Mouse (Mus musculus) cerebellum, adult 2 months (tissue): ENCODE data around the gene Thap3. TPM values are rescaled to one million over a fixed set of nuclear protein-coding genes. Genes with fewer than 3 reads are reported as not detected.

Source experiments
- DNase-seq, 2 experiments: peaks; one replicate each; pipeline ENCODE4 v3.0.0; 2021
- H3K27ac ChIP-seq: fragments of 200-500 bp; 2 replicates; pipeline ENCODE4 v1.5.1; 2012; ENCODE audit warnings: low read length, control low read depth, inconsistent platforms; ENCODE audit not compliant: insufficient read depth
- H3K27me3 ChIP-seq: fragments of 200-500 bp; 2 replicates; pipeline ENCODE4 v1.6.1; 2012; ENCODE audit warnings: inconsistent platforms, mild to moderate bottlenecking, low read length, moderate library complexity; ENCODE audit not compliant: control insufficient read depth, insufficient read depth
- H3K4me1 ChIP-seq: fragments of 200-500 bp; 2 replicates; pipeline ENCODE4 v1.6.1; 2011; ENCODE audit warnings: low read length; ENCODE audit not compliant: control insufficient read depth, insufficient read depth
- H3K4me3 ChIP-seq: fragments of 200-500 bp; replicated peaks from 2 replicates; pipeline ENCODE3; 2011; ENCODE audit warnings: mild to moderate bottlenecking, low read depth, low read length, control low read depth; ENCODE audit not compliant: insufficient read depth
- CTCF ChIP-seq: fragments of 200-500 bp; IDR thresholded peaks from 2 replicates; pipeline ENCODE4 v1.5.1; 2011; ENCODE audit warnings: low read depth, mild to moderate bottlenecking, control low read depth, low read length, moderate library complexity, borderline replicate concordance; ENCODE audit not compliant: insufficient read depth
- POLR2A ChIP-seq: fragments of 200-500 bp; IDR thresholded peaks from 2 replicates; pipeline ENCODE4 v1.6.1; 2011; ENCODE audit warnings: low read length, control low read depth, borderline replicate concordance; ENCODE audit not compliant: insufficient read depth
- WGBS: fragments of 180-500 bp; shearing (Covaris S2); methylation state at CpG from one replicate; pipeline ENCODE4 v1.1.7; 2018; 5-methylcytosine and 5-hydroxymethylcytosine counted together
- polyA plus RNA-seq: library from polyadenylated mRNA; depleted of rRNA; stranded (reverse); fragments of >200 nt; gene quantifications from 2 replicates; pipeline ENCODE4 v1.2.3, GENCODE M21; 2012

Gene Thap3
- polyA plus RNA-seq, 1 experiment = 42.7 TPM

DNA sequence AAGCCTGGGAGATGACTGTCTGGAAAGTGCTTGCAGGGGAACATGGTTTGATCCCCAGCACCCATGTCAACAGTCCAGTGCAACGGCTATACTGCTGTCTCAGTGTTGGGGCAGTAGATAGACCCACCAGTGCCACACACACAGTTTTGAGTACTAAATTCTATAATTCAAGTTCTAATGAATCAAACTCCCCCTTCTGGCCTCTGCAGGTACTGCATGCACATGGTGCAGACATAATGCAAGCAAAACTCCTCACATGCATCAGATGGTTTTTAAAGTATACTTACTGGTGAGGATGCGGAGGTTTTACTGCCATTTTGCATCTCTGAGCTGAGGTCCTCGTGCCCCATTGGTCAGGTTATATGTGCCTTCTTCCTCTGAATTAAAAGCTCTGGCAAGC is 13.4 kb downstream of the Thap3 start:
- DNase-seq = no peak
- TF ChIP-seq POLR2A (no peak), CTCF (peak; percentile 27; the same call in 1 of the 2 replicates)
- Histone ChIP-seq H3K4me3 (no peak overlapping the region), H3K27me3 (no peaks in the 10 kb centered on the region), H3K4me1 (peaks cover 3% of the 10 kb centered on the region; the same call in 1 of the 2 replicates), H3K27ac (no peak overlapping the region)
- 95% methylated on average over 3 of the region's 3 CpGs for WGBS

DNA sequence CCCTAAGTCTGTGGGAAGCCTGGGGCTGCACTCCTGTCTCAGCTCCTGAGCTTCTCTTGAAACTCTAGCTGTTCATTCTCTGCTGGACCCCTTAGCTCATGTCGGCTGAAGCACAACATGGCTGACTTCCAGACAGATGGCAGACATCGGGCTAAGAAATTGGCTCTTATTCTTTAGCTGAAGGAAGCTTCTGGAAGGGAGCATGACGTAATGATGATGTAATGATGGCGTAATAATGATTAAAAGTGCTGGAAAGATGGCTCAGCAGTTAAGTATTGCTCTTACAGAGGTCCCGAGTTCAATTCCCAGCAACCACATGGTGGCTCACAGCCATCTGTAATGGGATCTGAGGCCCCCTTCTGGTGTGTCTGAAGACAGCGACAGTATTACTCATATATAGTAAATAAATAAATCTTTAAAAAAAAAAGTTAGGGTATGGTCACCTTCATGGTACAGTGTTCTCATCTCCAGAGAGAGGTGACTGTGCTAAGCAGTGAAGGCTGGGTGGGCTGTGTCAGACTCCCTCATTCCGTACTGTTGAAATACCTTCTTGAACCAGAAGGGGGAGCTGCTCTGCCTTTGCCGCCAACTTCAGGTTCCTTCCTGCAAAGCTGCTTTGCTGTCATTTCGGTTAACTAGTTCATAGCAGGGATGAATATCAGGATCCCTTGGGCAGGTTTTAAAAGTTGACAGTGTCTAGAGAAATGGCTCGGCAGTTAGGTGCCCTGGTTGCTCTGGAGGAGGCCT is 16.4 kb downstream of the Thap3 start:
- no peak for DNase-seq
- WGBS = 49% methylated on average over 10 of the region's 10 CpGs
- peak; percentile 69 for TF ChIP-seq CTCF
- no peak for TF ChIP-seq POLR2A
- H3K4me1 ChIP-seq = no peaks in the 10 kb centered on the region; the same call in 1 of the 2 replicates
- H3K27ac ChIP-seq = no peak overlapping the region
- H3K4me3 ChIP-seq = no peak overlapping the region
- no peaks in the 10 kb centered on the region for H3K27me3 ChIP-seq

DNA sequence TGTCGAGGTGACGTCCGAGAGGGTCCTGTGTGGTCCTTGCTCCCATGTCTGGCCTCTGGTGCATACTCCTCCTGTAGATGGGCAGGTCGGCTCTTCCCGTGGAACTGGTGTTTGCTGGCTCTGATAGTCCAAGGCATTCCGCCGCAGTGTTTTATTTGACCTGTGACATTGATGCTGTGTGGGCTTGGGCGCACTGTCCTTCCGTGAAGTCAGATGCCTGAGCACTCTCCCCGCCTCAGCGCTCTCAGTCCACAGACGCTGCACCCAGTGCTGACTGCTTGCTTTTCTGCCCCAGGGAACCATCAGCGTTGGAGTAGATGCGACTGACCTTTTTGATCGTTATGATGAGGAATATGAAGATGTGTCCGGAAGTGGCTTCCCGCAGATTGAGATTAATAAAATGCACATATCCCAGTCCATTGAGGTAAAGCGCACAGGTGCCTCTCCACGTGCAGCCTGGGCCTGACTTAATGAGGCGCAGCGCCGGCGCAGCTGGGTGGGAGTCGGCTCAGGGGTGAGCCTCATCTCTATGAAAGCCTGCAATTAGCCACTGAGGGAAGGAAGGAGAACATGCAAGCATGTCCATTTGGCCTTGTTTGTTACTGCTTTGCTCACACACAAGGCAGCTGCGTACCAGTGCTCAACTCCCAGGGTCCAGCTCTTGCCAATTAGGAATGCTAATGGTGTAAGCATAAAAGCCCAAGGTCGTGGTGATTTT is 20.4 kb downstream of the Thap3 start:
- WGBS = 91% methylated on average over 26 of the region's 26 CpGs
- H3K27me3 ChIP-seq = no peaks in the 10 kb centered on the region
- TF ChIP-seq POLR2A (no peak), CTCF (no peak)
- DNase-seq = no peak
- no peak overlapping the region for H3K27ac ChIP-seq
- H3K4me3 ChIP-seq = no peak overlapping the region
- no peaks in the 10 kb centered on the region for H3K4me1 ChIP-seq

DNA sequence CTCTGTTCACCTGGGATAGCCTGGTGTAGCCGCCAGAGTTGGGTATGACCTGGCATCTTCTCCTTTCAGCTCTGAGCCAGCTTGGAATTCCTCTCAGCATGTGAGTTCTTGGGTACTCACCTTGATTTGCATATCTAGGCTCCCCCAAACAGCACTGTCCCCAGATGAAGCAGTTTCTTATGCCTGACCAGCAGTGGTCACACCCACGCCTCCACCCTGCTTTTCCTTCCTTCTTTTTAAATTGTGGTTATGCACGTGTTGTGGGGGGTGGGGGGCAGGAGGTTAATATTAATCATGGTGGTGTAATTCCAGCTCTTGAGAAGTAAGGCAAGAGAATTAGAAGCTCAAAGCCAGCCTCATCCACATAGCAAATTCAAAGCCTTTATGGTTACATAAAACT is 26.0 kb downstream of the Thap3 start:
- WGBS = 84% methylated on average over 3 of the region's 3 CpGs
- Histone ChIP-seq H3K4me3 (no peak overlapping the region), H3K27ac (no peak overlapping the region), H3K27me3 (no peaks in the 10 kb centered on the region), H3K4me1 (no peaks in the 10 kb centered on the region)
- DNase-seq = no peak
- no peak for TF ChIP-seq CTCF
- TF ChIP-seq POLR2A = no peak

DNA sequence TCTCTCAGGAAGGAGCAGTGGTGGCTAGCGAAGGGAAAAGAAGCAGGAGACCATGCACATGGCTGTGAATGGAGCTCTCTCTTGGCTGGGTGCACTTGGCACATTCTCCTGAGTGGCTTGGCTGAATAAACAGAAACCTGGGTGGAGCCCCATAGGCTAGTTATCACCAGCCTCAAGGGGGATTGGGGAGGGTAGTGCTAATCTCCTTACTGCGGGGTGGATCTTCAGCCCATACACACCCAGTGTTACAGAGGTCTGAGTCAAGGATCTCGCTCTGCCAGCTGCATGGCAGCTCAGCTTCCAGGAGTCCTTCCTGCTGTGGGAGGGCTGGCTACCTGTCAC is 28.3 kb downstream of the Thap3 start:
- H3K4me1 ChIP-seq = no peaks in the 10 kb centered on the region
- 44% methylated on average over 3 of the region's 3 CpGs for WGBS
- H3K4me3 ChIP-seq = no peak overlapping the region
- no peak for TF ChIP-seq CTCF
- no peak for TF ChIP-seq POLR2A
- H3K27me3 ChIP-seq = no peaks in the 10 kb centered on the region
- DNase-seq = no peak
- H3K27ac ChIP-seq = no peak overlapping the region

DNA sequence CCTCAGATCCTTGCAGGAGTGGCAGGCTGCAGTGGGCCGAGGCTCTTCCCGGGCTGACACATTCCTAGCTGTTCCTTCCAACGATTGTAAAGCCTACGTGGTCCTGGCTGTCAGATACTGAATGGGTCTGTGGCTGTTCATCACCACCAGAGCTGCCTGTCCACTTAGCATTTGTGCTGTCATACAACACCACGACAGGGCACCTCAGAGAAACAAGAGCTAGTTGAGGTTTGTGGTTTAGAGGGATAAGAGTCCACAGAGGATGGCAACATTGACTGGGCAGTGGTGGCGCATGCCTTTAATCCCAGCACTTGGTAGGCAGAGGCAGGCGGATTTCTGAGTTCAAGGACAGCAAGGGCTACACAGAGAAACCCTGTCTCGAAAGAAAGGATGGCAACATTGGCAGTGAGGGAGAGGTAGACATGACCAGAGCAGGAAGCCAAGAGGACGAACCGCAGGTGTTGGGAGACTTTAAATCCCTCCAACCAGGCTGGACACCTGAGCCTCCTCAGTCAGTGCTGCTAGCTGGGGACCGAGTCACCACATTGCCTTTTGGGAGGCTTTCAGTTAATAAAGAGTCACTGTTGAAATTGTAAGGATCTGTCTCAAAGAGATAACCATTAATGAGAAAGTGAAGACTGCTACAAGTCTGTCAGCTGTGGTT is 28.8 kb downstream of the Thap3 start:
- 86% methylated on average over 11 of the region's 11 CpGs for WGBS
- TF ChIP-seq POLR2A = no peak
- TF ChIP-seq CTCF = no peak

DNA sequence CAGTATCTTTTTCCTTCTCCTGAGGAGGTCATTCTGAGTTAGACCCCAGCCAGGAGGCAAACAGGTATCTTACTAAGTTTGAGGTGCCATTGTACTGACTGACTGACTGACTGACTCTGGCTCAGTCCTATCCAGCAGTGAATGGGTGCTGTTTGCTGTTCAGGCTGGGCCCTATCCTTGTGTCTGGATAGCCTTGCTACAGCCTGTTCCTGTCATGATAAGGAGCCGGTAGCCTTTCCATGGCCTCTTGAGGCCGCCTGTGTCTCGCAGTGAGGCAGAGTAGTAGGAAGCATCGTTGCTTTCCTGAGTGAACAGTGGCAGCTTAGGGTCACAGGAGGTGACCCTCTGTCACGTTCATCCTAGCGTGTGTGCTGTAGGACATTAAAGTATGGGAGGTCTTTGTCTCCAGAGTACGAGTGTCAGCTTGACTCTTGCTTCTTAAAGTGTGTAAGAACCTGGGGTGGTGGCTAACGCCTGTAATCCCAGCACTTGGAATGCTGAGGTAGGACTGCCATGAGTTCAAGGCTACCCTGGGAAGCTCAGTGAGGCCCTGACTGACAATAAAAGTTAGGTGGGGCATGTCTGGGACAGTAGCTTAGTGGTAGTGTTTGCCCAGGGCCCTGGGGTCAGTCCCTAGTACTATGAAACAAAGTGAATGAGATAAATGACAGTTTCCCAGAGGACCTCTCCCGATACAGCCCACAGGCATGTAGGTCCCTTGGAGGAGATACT is 31.0 kb downstream of the Thap3 start:
- DNase-seq = no peak
- TF ChIP-seq POLR2A = no peak
- no peak for TF ChIP-seq CTCF
- no peak overlapping the region for H3K27ac ChIP-seq
- no peak overlapping the region for H3K4me3 ChIP-seq
- H3K4me1 ChIP-seq = no peaks in the 10 kb centered on the region
- no peaks in the 10 kb centered on the region for H3K27me3 ChIP-seq
- WGBS = 86% methylated on average over 9 of the region's 9 CpGs

More for the DNA sequence above, 28.8 kb downstream of the Thap3 start:
- DNase-seq = no peak
- Histone ChIP-seq H3K27ac (no peak overlapping the region), H3K27me3 (no peaks in the 10 kb centered on the region), H3K4me3 (no peak overlapping the region), H3K4me1 (no peaks in the 10 kb centered on the region)
